Mouse (Mus musculus): ENCODE measurements around the gene G430095P16Rik.

The G430095P16Rik gene

GRCm38 (mm10) chr8:84743517-84744420 lies 21.0 kb downstream of the G430095P16Rik start:
- peak in 1 of 2 experiments; percentile 55 for DNase-seq

- no peak for DNase-seq
Observed at GRCm38 (mm10) chr8:84745032-84745925, 22.5 kb downstream of the G430095P16Rik start.

- DNase-seq: peak in 1 of 2 experiments; percentile 56
Observed at GRCm38 (mm10) chr8:84749519-84749918, 26.7 kb downstream of the G430095P16Rik start.

- DNase-seq: no peak
Observed at GRCm38 (mm10) chr8:84752734-84753582, 30.2 kb downstream of the G430095P16Rik start.

GRCm38 (mm10) chr8:84757501-84757900 lies 34.7 kb downstream of the G430095P16Rik start:
- DNase-seq: peak in 1 of 2 experiments; percentile 71

- DNase-seq: no peak
Observed at GRCm38 (mm10) chr8:84758308-84758707, 35.5 kb downstream of the G430095P16Rik start.

GRCm38 (mm10) chr8:84759126-84759525 lies 36.3 kb downstream of the G430095P16Rik start:
- DNase-seq: peak; percentile 67 to 75

GRCm38 (mm10) chr8:84759718-84760117 lies 36.9 kb downstream of the G430095P16Rik start:
- no peak for DNase-seq

- DNase-seq: no peak
Observed at GRCm38 (mm10) chr8:84760405-84760805, 37.6 kb downstream of the G430095P16Rik start.

GRCm38 (mm10) chr8:84760901-84761300 lies 38.1 kb downstream of the G430095P16Rik start:
- DNase-seq: peak in 1 of 2 experiments; percentile 56

- peak in 1 of 2 experiments; percentile 63 for DNase-seq
Observed at GRCm38 (mm10) chr8:84764100-84764499, 41.3 kb downstream of the G430095P16Rik start.

GRCm38 (mm10) chr8:84764870-84765495 lies 42.2 kb downstream of the G430095P16Rik start:
- no peak for DNase-seq

GRCm38 (mm10) chr8:84765629-84766028 lies 42.8 kb downstream of the G430095P16Rik start:
- DNase-seq: peak in 1 of 2 experiments; percentile 59

- DNase-seq: peak in 1 of 2 experiments; percentile 51
Observed at GRCm38 (mm10) chr8:84766422-84766821, 43.6 kb downstream of the G430095P16Rik start.

GRCm38 (mm10) chr8:84767221-84767620 lies 44.4 kb downstream of the G430095P16Rik start:
- peak in 1 of 2 experiments; percentile 50 for DNase-seq

GRCm38 (mm10) chr8:84768343-84769095 lies 45.7 kb downstream of the G430095P16Rik start:
- peak in 1 of 2 experiments; percentile 56 for DNase-seq

GRCm38 (mm10) chr8:84769324-84769723 lies 46.5 kb downstream of the G430095P16Rik start:
- DNase-seq: peak; percentile 76 to 77

- peak in 1 of 2 experiments; percentile 50 for DNase-seq
Observed at GRCm38 (mm10) chr8:84770100-84770953, 47.5 kb downstream of the G430095P16Rik start.

GRCm38 (mm10) chr8:84771000-84771687 lies 48.3 kb downstream of the G430095P16Rik start:
- DNase-seq: no peak
